Mouse (Mus musculus): Measurements from ENCODE around the gene Spg11. TPM values are rescaled to one million over a fixed set of nuclear protein-coding genes. Genes with fewer than 3 reads are reported as not detected.

The Spg11 gene
- 10 to 100 TPM; 18.6 to 20.1 TPM for total RNA-seq (2021)
- long read RNA-seq, partial matches to known transcripts = 0 of 1 reads
- long read RNA-seq, other reads (novel, unspliced or antisense) = 1 of 1 reads

GRCm38 (mm10) chr2:122117961-122118958 is at the start of gene Spg11:
Gene Spg11, minus strand, starts transcription at chr2:122118386.
- DNase-seq (ENCODE audit: low spot score in 2 of 2) = peak; percentile 97

GRCm38 (mm10) chr2:122164293-122164692 is 46.1 kb upstream of the Spg11 start:
- DNase-seq (ENCODE audit: low spot score in 2 of 2) = no peak

- DNase-seq (ENCODE audit: low spot score in 2 of 2) = no peak
Measured at GRCm38 (mm10) chr2:122163430-122164195, 45.4 kb upstream of the Spg11 start.

GRCm38 (mm10) chr2:122162529-122162928 is 44.3 kb upstream of the Spg11 start:
- DNase-seq (ENCODE audit: low spot score in 2 of 2) = no peak

- DNase-seq (ENCODE audit: low spot score in 2 of 2) = no peak
Measured at GRCm38 (mm10) chr2:122161542-122161941, 43.4 kb upstream of the Spg11 start.

- DNase-seq (ENCODE audit: low spot score in 2 of 2) = peak; percentile 87 to 88
Measured at GRCm38 (mm10) chr2:122160680-122161079, 42.5 kb upstream of the Spg11 start, which contains the start of gene Trim69. Gene Trim69, plus strand, starts transcription at chr2:122160700.

- no peak for DNase-seq (ENCODE audit: low spot score in 2 of 2)
Measured at GRCm38 (mm10) chr2:122159667-122160066, 41.5 kb upstream of the Spg11 start.

- DNase-seq (ENCODE audit: low spot score in 2 of 2) = no peak
Measured at GRCm38 (mm10) chr2:122158362-122158802, 40.2 kb upstream of the Spg11 start.

- no peak for DNase-seq (ENCODE audit: low spot score in 2 of 2)
Measured at GRCm38 (mm10) chr2:122157561-122157960, 39.4 kb upstream of the Spg11 start.

GRCm38 (mm10) chr2:122156051-122156700 is 38.0 kb upstream of the Spg11 start:
- no peak for DNase-seq (ENCODE audit: low spot score in 2 of 2)

- DNase-seq (ENCODE audit: low spot score in 2 of 2) = no peak
Measured at GRCm38 (mm10) chr2:122155292-122155691, 37.1 kb upstream of the Spg11 start.

- no peak for DNase-seq (ENCODE audit: low spot score in 2 of 2)
Measured at GRCm38 (mm10) chr2:122154479-122154878, 36.3 kb upstream of the Spg11 start.

GRCm38 (mm10) chr2:122153681-122154365 is 35.6 kb upstream of the Spg11 start:
- no peak for DNase-seq (ENCODE audit: low spot score in 2 of 2)

- DNase-seq (ENCODE audit: low spot score in 2 of 2) = no peak
Measured at GRCm38 (mm10) chr2:122152850-122153249, 34.7 kb upstream of the Spg11 start.

GRCm38 (mm10) chr2:122151221-122151620 is 33.0 kb upstream of the Spg11 start:
- DNase-seq (ENCODE audit: low spot score in 2 of 2) = no peak

GRCm38 (mm10) chr2:122149716-122150115 is 31.5 kb upstream of the Spg11 start:
- no peak for DNase-seq (ENCODE audit: low spot score in 2 of 2)

GRCm38 (mm10) chr2:122149316-122149715 is 31.1 kb upstream of the Spg11 start:
- DNase-seq (ENCODE audit: low spot score in 2 of 2) = no peak

GRCm38 (mm10) chr2:122148242-122148917 is 30.2 kb upstream of the Spg11 start:
- DNase-seq (ENCODE audit: low spot score in 2 of 2) = peak; percentile 40 to 43

- peak; percentile 93 to 96 for DNase-seq (ENCODE audit: low spot score in 2 of 2)
Measured at GRCm38 (mm10) chr2:122147508-122148241, 29.5 kb upstream of the Spg11 start, which contains the start of gene B2m. Gene B2m, plus strand, starts transcription at chr2:122147686.

Measured in layer of hippocampus, postnatal 10 days (tissue).